Mouse (Mus musculus) embryo, embryonic 11 days (tissue): Measurements from ENCODE around the gene Bola1.
A peak's percentile ranks its signal among the peaks of the same experiment; 100 is the strongest.
"Not testable (repeated sequence)": the region's sequence is repeated elsewhere in the genome, so short reads cannot be mapped to it uniquely, and the experiment has no call there.

Experiments
- DNase-seq: peaks from one replicate; pipeline ENCODE4 v3.0.0-alpha.2; 2015

The Bola1 gene

DNA sequence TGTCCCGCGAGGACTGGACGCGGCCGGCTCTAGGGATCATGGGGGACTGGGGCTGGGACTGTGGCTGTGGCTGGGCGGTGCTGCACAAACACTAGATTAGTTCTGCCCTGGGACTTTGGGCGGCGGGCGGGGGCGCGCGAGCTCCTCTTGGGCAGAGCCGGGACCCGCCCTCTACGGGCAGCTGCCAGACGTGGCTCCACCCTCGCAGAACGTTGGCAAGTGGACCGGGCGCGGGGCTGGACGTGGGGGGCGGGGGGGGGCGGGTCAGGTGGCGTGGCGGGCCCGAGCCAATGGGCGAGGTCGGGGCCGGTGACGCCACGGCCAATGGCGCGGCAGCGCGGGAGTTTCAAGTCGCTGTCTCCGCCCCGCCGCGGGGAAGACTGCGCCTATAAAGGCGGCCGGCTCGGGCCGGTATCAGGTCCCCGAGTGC, 26.9 kb upstream of the Bola1 start, which contains the start of gene Hist2h3c1:
TSS of gene Hist2h3c1 (plus strand) at position 259 of the 430 bp plus-strand sequence.
- not testable (repeated sequence) for DNase-seq

GRCm38 (mm10) chr3:96246018-96246417, 26.5 kb upstream of the Bola1 start:
- not testable (repeated sequence) for DNase-seq

DNA sequence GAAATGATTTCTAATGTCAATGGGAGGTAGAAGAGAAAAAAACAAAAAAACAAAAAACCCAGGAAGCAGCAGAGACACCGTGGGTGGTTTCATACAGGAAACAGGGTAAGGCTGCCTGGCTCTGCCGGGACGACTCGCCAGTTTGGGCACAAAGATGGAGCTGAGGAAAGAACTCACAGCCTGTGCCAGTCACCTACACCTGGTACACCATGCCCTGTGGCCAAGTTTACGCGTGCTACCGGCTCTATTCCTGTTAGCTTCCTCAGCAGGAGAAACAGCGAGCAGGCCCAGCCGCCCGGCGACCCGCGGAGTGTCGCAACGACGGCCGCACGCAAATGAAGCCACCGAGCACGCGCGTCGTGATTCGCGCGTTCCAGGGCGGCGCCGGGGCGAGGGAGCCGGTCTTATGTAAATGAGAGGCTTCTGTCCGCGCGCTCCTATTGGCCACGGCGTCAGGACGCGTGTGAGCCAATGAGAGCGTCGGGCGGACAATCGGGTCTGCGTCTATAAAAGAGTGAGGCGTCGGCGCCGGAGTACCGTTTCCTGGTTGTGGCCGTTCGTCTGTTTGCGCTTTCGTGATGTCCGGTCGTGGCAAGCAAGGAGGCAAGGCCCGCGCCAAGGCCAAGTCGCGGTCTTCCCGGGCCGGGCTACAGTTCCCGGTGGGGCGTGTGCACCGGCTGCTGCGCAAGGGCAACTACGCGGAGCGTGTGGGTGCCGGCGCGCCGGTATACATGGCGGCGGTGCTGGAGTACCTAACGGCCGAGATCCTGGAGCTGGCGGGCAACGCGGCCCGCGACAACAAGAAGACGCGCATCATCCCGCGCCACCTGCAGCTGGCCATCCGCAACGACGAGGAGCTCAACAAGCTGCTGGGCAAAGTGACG, 25.7 kb upstream of the Bola1 start, which contains the start of gene Hist2h2aa1:
TSS of gene Hist2h2aa1 (plus strand) at position 495 of the 884 bp plus-strand sequence.
- DNase-seq: peak; percentile 79

DNA sequence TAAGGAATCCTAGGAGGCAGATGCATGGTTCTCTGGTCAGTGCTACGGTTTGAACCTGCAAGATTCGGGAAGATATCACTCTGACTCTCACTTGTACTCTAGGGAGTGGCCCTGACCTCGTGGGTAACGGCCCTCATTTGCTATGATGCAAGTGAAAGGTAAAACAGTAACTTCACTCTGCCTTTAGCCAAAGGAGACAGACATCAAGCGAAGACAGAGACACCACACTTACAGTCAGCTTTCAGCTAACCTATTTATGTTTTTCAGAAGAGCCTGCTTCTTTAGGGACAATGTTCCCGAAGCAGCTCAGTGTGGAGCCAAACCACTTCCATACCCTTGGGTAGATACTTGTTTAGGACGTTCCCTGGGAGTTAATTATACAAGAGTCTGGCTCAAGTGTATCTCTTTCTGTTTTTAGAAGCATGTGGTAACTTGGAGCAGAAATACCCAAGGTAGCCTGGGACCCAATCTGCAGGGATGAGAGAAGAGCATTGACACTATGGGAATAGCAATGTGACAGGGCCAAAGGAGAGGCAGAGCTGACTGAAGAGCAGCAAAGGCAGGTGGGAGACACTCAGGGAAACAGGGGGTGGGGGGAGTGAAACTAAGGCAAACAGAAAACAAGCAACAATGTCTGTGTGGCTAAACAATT, 24.5 kb upstream of the Bola1 start:
- no peak for DNase-seq

DNA sequence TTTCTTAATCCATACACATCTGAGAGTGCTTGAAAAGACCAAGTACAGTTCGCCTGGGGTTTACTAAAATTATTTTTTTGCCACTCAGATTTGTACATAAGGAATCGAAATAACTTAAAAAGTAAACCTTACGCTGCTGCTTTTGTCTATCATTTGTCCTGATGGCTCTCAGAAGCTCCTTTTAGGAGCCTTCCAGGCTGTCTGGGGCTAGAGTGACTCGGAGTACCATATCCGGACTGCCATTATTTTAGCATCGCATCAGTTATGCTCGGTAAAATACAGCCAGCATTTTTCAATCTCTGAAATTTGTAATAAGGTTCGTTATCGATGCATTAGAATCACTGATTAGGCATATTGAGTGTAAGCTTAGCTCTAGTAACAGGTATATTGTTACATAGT, 21.3 kb upstream of the Bola1 start:
- DNase-seq: peak; percentile 21

DNA sequence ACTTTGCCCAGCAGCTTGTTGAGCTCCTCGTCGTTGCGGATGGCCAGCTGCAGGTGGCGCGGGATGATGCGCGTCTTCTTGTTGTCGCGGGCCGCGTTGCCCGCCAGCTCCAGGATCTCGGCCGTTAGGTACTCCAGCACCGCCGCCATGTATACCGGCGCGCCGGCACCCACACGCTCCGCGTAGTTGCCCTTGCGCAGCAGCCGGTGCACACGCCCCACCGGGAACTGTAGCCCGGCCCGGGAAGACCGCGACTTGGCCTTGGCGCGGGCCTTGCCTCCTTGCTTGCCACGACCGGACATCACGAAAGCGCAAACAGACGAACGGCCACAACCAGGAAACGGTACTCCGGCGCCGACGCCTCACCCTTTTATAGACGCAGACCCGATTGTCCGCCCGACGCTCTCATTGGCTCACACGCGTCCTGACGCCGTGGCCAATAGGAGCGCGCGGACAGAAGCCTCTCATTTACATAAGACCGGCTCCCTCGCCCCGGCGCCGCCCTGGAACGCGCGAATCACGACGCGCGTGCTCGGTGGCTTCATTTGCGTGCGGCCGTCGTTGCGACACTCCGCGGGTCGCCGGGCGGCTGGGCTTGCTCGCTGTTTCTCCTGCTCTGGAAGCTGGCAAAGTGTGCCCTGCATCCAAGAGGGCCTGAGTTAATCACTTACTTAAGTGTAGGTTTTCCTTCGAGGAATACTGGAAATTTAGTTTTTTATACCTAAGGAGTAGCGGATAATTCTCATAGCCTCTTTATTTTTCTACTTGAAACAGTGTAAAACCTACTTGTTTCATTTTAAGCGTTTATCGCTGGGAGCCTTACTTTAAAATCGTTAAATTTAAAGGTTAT, 20.7 kb upstream of the Bola1 start, which contains the start of gene Hist2h2aa2:
TSS of gene Hist2h2aa2 (minus strand) at position 328 of the 850 bp plus-strand sequence.
- peak; percentile 81 for DNase-seq

- not testable (repeated sequence) for DNase-seq
Measured at GRCm38 (mm10) chr3:96238954-96239793, 19.7 kb upstream of the Bola1 start, which contains the start of gene Hist2h3c2. Hist2h3c2 (minus strand) TSS chr3:96239127.

- DNase-seq: peak; percentile 60
Measured at GRCm38 (mm10) chr3:96237904-96238511, 18.5 kb upstream of the Bola1 start.

- peak; percentile 51 for DNase-seq
Measured at GRCm38 (mm10) chr3:96237335-96237903, 17.9 kb upstream of the Bola1 start.

DNA sequence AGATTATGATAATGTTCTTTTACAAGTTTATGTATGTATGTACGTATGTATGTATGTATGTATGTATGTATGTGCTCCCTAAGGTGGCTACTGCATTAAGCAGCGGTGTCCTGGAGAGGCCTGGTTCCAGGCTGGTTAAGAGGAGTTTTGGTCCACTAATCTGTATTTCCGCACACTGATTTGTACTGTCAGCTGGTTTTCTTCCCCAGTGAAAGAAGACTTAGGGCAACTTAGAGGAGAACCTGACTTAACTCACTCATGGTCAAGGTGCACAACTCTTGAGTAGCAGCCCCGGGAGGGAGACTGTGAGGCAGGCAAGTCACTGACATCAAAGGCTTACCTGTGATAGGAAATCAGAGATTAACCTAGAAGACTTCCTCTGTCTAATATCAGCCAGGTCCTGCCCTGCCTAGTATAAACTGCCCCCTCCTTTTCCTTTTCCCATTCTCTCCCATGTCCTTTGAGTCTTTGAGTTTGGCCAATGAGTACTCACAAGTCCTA, 17.4 kb upstream of the Bola1 start:
- DNase-seq: no peak

- no peak for DNase-seq
Measured at GRCm38 (mm10) chr3:96235836-96236235, 16.3 kb upstream of the Bola1 start.

DNA sequence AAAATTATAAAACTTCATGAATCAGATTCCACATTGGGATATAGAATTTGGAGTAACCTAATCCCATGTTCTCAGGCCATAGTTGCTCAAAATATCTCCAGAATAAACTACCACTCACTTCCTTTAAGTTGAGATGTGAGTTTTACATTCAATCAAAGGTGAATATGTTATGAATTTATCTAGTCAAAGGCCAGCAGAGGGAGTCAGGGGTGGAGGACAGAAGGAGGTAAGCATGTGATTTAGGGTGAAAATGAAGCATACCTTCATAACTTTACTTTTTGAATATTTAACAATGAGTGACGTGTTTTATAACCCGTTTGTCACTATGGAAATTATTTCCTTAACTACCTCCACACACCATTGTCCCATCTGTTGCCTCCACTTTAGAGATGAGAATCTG, 15.4 kb upstream of the Bola1 start:
- DNase-seq: no peak

- no peak for DNase-seq
Measured at GRCm38 (mm10) chr3:96231758-96232120, 12.2 kb upstream of the Bola1 start.

GRCm38 (mm10) chr3:96230910-96231757, 11.6 kb upstream of the Bola1 start:
- DNase-seq: no peak

DNA sequence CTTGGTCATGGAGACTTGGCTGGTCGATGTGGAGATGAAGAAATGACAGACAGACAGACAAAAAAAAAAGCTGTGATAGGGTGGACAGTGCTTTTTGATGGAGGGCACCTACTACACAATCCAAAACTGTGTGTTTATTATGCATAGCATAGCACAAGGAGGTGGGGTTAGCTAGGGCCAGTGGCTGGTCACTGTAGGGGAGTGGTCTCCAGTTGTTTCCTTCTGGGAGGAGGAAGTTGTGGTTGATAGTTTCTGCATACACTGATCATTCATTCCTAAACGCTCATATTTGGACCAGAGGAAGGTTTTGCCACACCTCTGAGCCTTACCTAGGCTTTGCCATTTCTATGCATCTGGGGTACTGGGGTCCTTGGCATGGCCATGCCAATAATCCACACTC, 10.9 kb upstream of the Bola1 start:
- no peak for DNase-seq

GRCm38 (mm10) chr3:96228828-96229227, 9.3 kb upstream of the Bola1 start:
- no peak for DNase-seq

DNA sequence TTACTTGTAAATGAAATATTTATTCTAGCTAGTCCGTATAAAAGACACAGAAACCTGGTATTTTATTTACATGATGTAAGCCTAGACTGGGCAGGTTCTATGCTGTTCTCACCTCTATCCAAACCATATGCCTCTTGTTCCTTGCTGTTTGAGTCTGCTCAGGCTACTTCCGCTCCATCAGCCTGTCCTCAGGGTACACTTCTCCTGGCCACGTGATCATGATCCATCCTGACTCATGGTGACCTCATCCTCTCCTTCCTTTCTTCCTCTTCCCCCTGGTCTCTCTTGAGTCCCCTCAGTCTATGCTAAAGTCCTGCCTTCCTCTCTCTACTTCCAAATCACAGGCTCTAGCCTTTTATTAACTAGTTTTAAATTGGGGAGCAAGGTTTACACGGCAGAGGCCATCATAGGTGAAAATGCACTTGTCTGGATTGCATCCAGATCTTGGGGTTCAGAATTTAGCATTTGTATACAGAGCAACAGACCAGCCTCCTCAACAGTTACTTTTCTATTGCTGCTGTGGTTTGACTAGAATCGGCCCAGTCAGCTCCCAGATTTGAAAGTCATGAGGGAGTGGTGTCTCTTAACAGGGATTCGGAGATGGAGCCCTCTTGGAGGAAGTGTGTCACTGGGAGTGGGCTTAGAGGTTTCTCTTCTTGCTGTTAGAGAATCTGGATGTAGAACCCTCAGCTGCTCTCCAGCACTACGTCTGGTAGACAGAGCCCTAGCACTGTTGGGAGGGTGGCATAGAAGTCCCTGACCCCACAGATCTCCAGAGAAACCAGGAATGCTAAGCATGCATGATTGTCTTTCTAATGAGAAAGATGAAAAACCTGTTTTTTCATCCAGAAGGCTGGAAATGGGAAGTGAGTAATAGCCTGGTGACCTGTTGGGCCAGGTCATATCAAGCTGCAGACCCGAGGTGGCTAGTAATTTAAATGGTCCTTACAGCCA, 7.5 kb upstream of the Bola1 start:
- DNase-seq: no peak

GRCm38 (mm10) chr3:96225421-96225820, 5.9 kb upstream of the Bola1 start:
- no peak for DNase-seq

GRCm38 (mm10) chr3:96222774-96223173, 3.3 kb upstream of the Bola1 start:
- DNase-seq: no peak
